Mouse (Mus musculus): Measurements from ENCODE around the gene Traf7.
A peak's percentile ranks its signal among the peaks of the same experiment; 100 is the strongest.

Traf7 gene

GRCm38 (mm10) chr17:24505286-24505955 lies 22.3 kb downstream of the Traf7 start:
- DNase-seq = no peak

GRCm38 (mm10) chr17:24504085-24504484 lies 23.7 kb downstream of the Traf7 start:
- DNase-seq = no peak

- no peak for DNase-seq
Observed at GRCm38 (mm10) chr17:24502208-24502607, 25.5 kb downstream of the Traf7 start.

- no peak for DNase-seq
Observed at GRCm38 (mm10) chr17:24496026-24496425, 31.7 kb downstream of the Traf7 start.

- no peak for DNase-seq
Observed at GRCm38 (mm10) chr17:24495443-24495842, 32.3 kb downstream of the Traf7 start.

- peak; percentile 56 to 61 for DNase-seq
Observed at GRCm38 (mm10) chr17:24494627-24495335, 33.0 kb downstream of the Traf7 start.

GRCm38 (mm10) chr17:24490399-24490798 lies 37.3 kb downstream of the Traf7 start:
- DNase-seq = no peak

GRCm38 (mm10) chr17:24489265-24490030 lies 38.3 kb downstream of the Traf7 start:
- no peak for DNase-seq

GRCm38 (mm10) chr17:24488662-24489264 lies 39.0 kb downstream of the Traf7 start:
- peak; percentile 29 to 39 for DNase-seq

- peak in 1 of 2 experiments; percentile 14 for DNase-seq
Observed at GRCm38 (mm10) chr17:24488186-24488661, 39.5 kb downstream of the Traf7 start, which contains the start of gene Caskin1. TSS of gene Caskin1 (plus strand) at chr17:24488601.

GRCm38 (mm10) chr17:24485090-24485860 lies 42.5 kb downstream of the Traf7 start:
- DNase-seq = no peak

GRCm38 (mm10) chr17:24483495-24483894 lies 44.2 kb downstream of the Traf7 start:
- no peak for DNase-seq

- no peak for DNase-seq
Observed at GRCm38 (mm10) chr17:24481027-24481815, 46.5 kb downstream of the Traf7 start.

- no peak for DNase-seq
Observed at GRCm38 (mm10) chr17:24480201-24480826, 47.4 kb downstream of the Traf7 start.

- DNase-seq = no peak
Observed at GRCm38 (mm10) chr17:24479431-24479830, 48.3 kb downstream of the Traf7 start.

- DNase-seq = peak; percentile 95 to 97
Observed at GRCm38 (mm10) chr17:24478663-24479380, 48.9 kb downstream of the Traf7 start, which contains the start of gene Mlst8. TSS of gene Mlst8 (minus strand) at chr17:24479078.

- no peak for DNase-seq
Observed at GRCm38 (mm10) chr17:24477985-24478600, 49.6 kb downstream of the Traf7 start.

- no peak for DNase-seq
Observed at GRCm38 (mm10) chr17:24477053-24477984, 50.4 kb downstream of the Traf7 start.

Measured in B cell, adult 2 months (primary cell).